Mouse (Mus musculus): Measurements from ENCODE around the gene Hoxd12. TPM values are rescaled to one million over a fixed set of nuclear protein-coding genes. Genes with fewer than 3 reads are reported as not detected.

Gene Hoxd12
- polyA plus RNA-seq, 1 experiment from 2014 or later: not detected

- no peak overlapping the region for H3K27ac ChIP-seq
- no peaks in the 10 kb centered on the region for H3K9me3 ChIP-seq
- peaks cover 99% of the 10 kb centered on the region for H3K27me3 ChIP-seq
- H3K4me1 ChIP-seq (replicated peaks): peaks cover 18% of the 10 kb centered on the region
- no peak overlapping the region for H3K4me2 ChIP-seq (replicated peaks)
- WGBS: 0% methylated on average over 1 of the region's 1 CpGs
- no peak overlapping the region for H3K9ac ChIP-seq (replicated peaks)
- no peak for ATAC-seq
- no peaks in the 10 kb centered on the region for H3K36me3 ChIP-seq
- no peak overlapping the region for H3K4me3 ChIP-seq (replicated peaks)
Measured at GRCm38 (mm10) chr2:74695383-74695782, 20.6 kb downstream of the Hoxd12 start.

- Histone ChIP-seq H3K9me3 (no peaks in the 10 kb centered on the region), H3K9ac (replicated peaks) (no peak overlapping the region), H3K4me3 (replicated peaks) (no peak overlapping the region), H3K4me1 (replicated peaks) (peaks cover 18% of the 10 kb centered on the region), H3K4me2 (replicated peaks) (no peak overlapping the region), H3K36me3 (no peaks in the 10 kb centered on the region), H3K27me3 (peaks cover 100% of the 10 kb centered on the region), H3K27ac (no peak overlapping the region)
- WGBS: 4% methylated on average over 7 of the region's 7 CpGs
- no peak for ATAC-seq
Measured at GRCm38 (mm10) chr2:74695813-74696430, 21.1 kb downstream of the Hoxd12 start.

GRCm38 (mm10) chr2:74696442-74697335 lies 21.9 kb downstream of the Hoxd12 start:
- Histone ChIP-seq H3K4me1 (replicated peaks) (peaks cover 14% of the 10 kb centered on the region), H3K4me3 (replicated peaks) (no peak overlapping the region), H3K27me3 (peaks cover 100% of the 10 kb centered on the region), H3K36me3 (no peaks in the 10 kb centered on the region), H3K27ac (no peak overlapping the region), H3K4me2 (replicated peaks) (no peak overlapping the region), H3K9ac (replicated peaks) (no peak overlapping the region), H3K9me3 (no peaks in the 10 kb centered on the region)
- WGBS: under 1% methylated on average over 34 of the region's 34 CpGs
- no peak for ATAC-seq

GRCm38 (mm10) chr2:74697567-74698121 lies 22.8 kb downstream of the Hoxd12 start, which contains the start of gene Hoxd9:
Gene Hoxd9 (plus strand): TSS chr2:74697727.
- Histone ChIP-seq H3K9me3 (no peaks in the 10 kb centered on the region), H3K27me3 (peaks cover 99% of the 10 kb centered on the region), H3K4me2 (replicated peaks) (peak within 1 kb of the TSS; percentile 50), H3K4me1 (replicated peaks) (peaks cover 12% of the 10 kb centered on the region), H3K36me3 (no peaks in the 10 kb centered on the region), H3K27ac (no peak within 1 kb of the TSS), H3K9ac (replicated peaks) (no peak within 1 kb of the TSS), H3K4me3 (replicated peaks) (peak within 1 kb of the TSS; percentile 35)
- peak; percentile 48 for ATAC-seq
- WGBS: under 1% methylated on average over 43 of the region's 43 CpGs

GRCm38 (mm10) chr2:74698201-74699052 lies 23.6 kb downstream of the Hoxd12 start:
- under 1% methylated on average over 76 of the region's 86 CpGs for WGBS

GRCm38 (mm10) chr2:74699053-74699430 lies 24.2 kb downstream of the Hoxd12 start:
- Histone ChIP-seq H3K4me2 (replicated peaks) (no peak overlapping the region), H3K36me3 (no peaks in the 10 kb centered on the region), H3K27me3 (peaks cover 99% of the 10 kb centered on the region), H3K9me3 (no peaks in the 10 kb centered on the region), H3K4me1 (replicated peaks) (peaks cover 12% of the 10 kb centered on the region), H3K4me3 (replicated peaks) (no peak overlapping the region), H3K27ac (no peak overlapping the region), H3K9ac (replicated peaks) (no peak overlapping the region)
- under 1% methylated on average over 17 of the region's 17 CpGs for WGBS
- ATAC-seq: no peak

More at GRCm38 (mm10) chr2:74698201-74699052, 23.6 kb downstream of the Hoxd12 start:
- no peak overlapping the region for H3K27ac ChIP-seq
- H3K4me1 ChIP-seq (replicated peaks): peaks cover 12% of the 10 kb centered on the region
- ATAC-seq: peak; percentile 53
- no peak overlapping the region for H3K9ac ChIP-seq (replicated peaks)
- no peaks in the 10 kb centered on the region for H3K9me3 ChIP-seq
- H3K36me3 ChIP-seq: no peaks in the 10 kb centered on the region
- peak overlapping the region; percentile 50 for H3K4me2 ChIP-seq (replicated peaks)
- H3K4me3 ChIP-seq (replicated peaks): peak overlapping the region; percentile 35
- peaks cover 99% of the 10 kb centered on the region for H3K27me3 ChIP-seq

GRCm38 (mm10) chr2:74699664-74700545 lies 25.1 kb downstream of the Hoxd12 start:
- ATAC-seq: no peak
- H3K4me3 ChIP-seq (replicated peaks): no peak overlapping the region
- no peaks in the 10 kb centered on the region for H3K9me3 ChIP-seq
- no peak overlapping the region for H3K9ac ChIP-seq (replicated peaks)
- H3K27me3 ChIP-seq: peaks cover 99% of the 10 kb centered on the region
- H3K4me1 ChIP-seq (replicated peaks): peaks cover 16% of the 10 kb centered on the region
- 2% methylated on average over 23 of the region's 23 CpGs for WGBS
- H3K4me2 ChIP-seq (replicated peaks): no peak overlapping the region
- H3K27ac ChIP-seq: no peak overlapping the region
- no peaks in the 10 kb centered on the region for H3K36me3 ChIP-seq

- H3K27me3 ChIP-seq: peaks cover 99% of the 10 kb centered on the region
- H3K4me1 ChIP-seq (replicated peaks): peaks cover 24% of the 10 kb centered on the region
- H3K27ac ChIP-seq: no peak overlapping the region
- H3K4me2 ChIP-seq (replicated peaks): no peak overlapping the region
- WGBS: under 1% methylated on average over 22 of the region's 22 CpGs
- no peak overlapping the region for H3K9ac ChIP-seq (replicated peaks)
- H3K36me3 ChIP-seq: no peaks in the 10 kb centered on the region
- no peaks in the 10 kb centered on the region for H3K9me3 ChIP-seq
- H3K4me3 ChIP-seq (replicated peaks): no peak overlapping the region
- no peak for ATAC-seq
Measured at GRCm38 (mm10) chr2:74700546-74701112, 25.8 kb downstream of the Hoxd12 start.

GRCm38 (mm10) chr2:74701949-74702819 lies 27.4 kb downstream of the Hoxd12 start:
- no peaks in the 10 kb centered on the region for H3K9me3 ChIP-seq
- peaks cover 97% of the 10 kb centered on the region for H3K27me3 ChIP-seq
- no peak overlapping the region for H3K27ac ChIP-seq
- no peak overlapping the region for H3K4me3 ChIP-seq (replicated peaks)
- H3K4me2 ChIP-seq (replicated peaks): no peak overlapping the region
- 12% methylated on average over 17 of the region's 17 CpGs for WGBS
- H3K4me1 ChIP-seq (replicated peaks): peaks cover 25% of the 10 kb centered on the region
- ATAC-seq: no peak
- no peak overlapping the region for H3K9ac ChIP-seq (replicated peaks)
- no peaks in the 10 kb centered on the region for H3K36me3 ChIP-seq

GRCm38 (mm10) chr2:74702820-74703219 lies 28.0 kb downstream of the Hoxd12 start:
- Histone ChIP-seq H3K4me3 (replicated peaks) (no peak overlapping the region), H3K27me3 (peaks cover 97% of the 10 kb centered on the region), H3K9ac (replicated peaks) (no peak overlapping the region), H3K36me3 (no peaks in the 10 kb centered on the region), H3K4me2 (replicated peaks) (no peak overlapping the region), H3K4me1 (replicated peaks) (peaks cover 20% of the 10 kb centered on the region), H3K27ac (no peak overlapping the region), H3K9me3 (no peaks in the 10 kb centered on the region)
- WGBS: 11% methylated on average over 6 of the region's 6 CpGs
- no peak for ATAC-seq
